In genomic region chr10:94117916-94118315, GRCm38 (mm10) we compare ENCODE assay signal across 25 mouse cellular contexts.
"Had no signal": no experiment of that assay in that cellular context is flagged by ENCODE, and none has a peak within 500 bp of the region (broad histone marks: within the 10 kb centered on the region; RNA-seq: fewer than 3 reads in every experiment).

No protein-coding gene starts in this region.

- H3K4me3 ChIP-seq: heart, embryonic 13.5 days; heart, embryonic 15.5 days; hindbrain, embryonic 13.5 days; hindbrain, embryonic 15.5 days; kidney, embryonic 15.5 days; limb, embryonic 13.5 days; limb, embryonic 15.5 days; liver, embryonic 13.5 days; liver, embryonic 15.5 days had no signal

- H3K9ac ChIP-seq: heart, embryonic 15.5 days; hindbrain, embryonic 13.5 days; hindbrain, embryonic 15.5 days; kidney, embryonic 15.5 days; limb, embryonic 13.5 days; limb, embryonic 15.5 days; liver, embryonic 13.5 days; liver, embryonic 15.5 days had no signal

- H3K4me2 ChIP-seq: heart, embryonic 11.5 days; heart, embryonic 13.5 days; heart, embryonic 15.5 days; hindbrain, embryonic 13.5 days; hindbrain, embryonic 15.5 days; kidney, embryonic 15.5 days; limb, embryonic 13.5 days; limb, embryonic 15.5 days; liver, embryonic 13.5 days; liver, embryonic 15.5 days had no signal

- H3K36me3 ChIP-seq: heart, embryonic 15.5 days had no signal

- DNase-seq: gastrocnemius, postnatal 10 days; gastrocnemius, postnatal 25 days; heart, adult 18-20 months; heart, postnatal 14 days; heart, postnatal 36 days; kidney, adult 11 months; kidney, adult 2 months; kidney, adult 9 months; kidney, postnatal 14 days; kidney, postnatal 36 days; layer of hippocampus, adult 9-11 months; layer of hippocampus, postnatal 36 days; left cerebral cortex, postnatal 4 days; liver, embryonic 13.5 days had no signal

- H3K27ac ChIP-seq: heart, embryonic 13.5 days; heart, embryonic 15.5 days; hindbrain, embryonic 13.5 days; hindbrain, embryonic 15.5 days; hindbrain, postnatal 0 days; kidney, embryonic 15.5 days; kidney, postnatal 0 days; limb, embryonic 13.5 days; limb, embryonic 15.5 days had no signal

- H3K9me3 ChIP-seq: heart, embryonic 13.5 days; heart, embryonic 15.5 days; hindbrain, embryonic 13.5 days; hindbrain, embryonic 15.5 days; kidney, embryonic 15.5 days; limb, embryonic 13.5 days; limb, embryonic 15.5 days; liver, embryonic 13.5 days; liver, embryonic 15.5 days had no signal

- H3K4me1 ChIP-seq: hindbrain, embryonic 15.5 days had no signal

- H3K27me3 ChIP-seq: heart, embryonic 13.5 days; heart, embryonic 15.5 days; hindbrain, embryonic 13.5 days; hindbrain, embryonic 15.5 days; kidney, embryonic 15.5 days; limb, embryonic 13.5 days; limb, embryonic 15.5 days; liver, embryonic 13.5 days; liver, embryonic 15.5 days had no signal

- ATAC-seq: hindbrain, postnatal 0 days had no signal
